Mouse (Mus musculus): Measurements from ENCODE around the gene Thpo.

DNA sequence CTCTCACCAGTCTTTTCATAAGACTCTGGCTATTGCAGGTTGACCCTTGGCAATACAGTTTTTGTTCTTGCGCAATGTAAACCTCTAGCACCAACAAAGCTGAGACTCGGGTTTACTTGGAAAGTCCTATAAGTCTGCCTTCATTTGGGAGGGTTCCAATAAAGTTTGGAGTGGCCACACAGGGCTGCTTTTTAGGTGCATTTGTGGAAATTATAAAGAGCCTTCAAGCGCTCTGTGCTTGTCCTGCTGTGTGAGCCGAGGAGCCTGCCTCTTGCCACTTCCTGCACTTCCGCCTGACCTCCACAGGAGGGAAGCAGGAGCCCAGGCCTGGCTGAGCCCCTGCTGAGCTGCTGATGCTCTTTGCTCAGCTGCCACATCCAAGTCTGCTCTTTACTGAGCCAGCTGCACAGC is 10.0 kb downstream of the Thpo start:
- TF ChIP-seq CTCF (IDR thresholded peaks at IDR 0.05; ENCODE audit: control insufficient read depth, insufficient read depth, low read length) = peak; percentile 68
- TF ChIP-seq POLR2A (IDR thresholded peaks at IDR 0.05; ENCODE audit: borderline replicate concordance, control insufficient read depth, low read depth, low read length) = no peak

Data from bone marrow, adult 2 months (tissue).